Comparison of ENCODE assay signal across 13 mouse cellular contexts in the genomic region with DNA sequence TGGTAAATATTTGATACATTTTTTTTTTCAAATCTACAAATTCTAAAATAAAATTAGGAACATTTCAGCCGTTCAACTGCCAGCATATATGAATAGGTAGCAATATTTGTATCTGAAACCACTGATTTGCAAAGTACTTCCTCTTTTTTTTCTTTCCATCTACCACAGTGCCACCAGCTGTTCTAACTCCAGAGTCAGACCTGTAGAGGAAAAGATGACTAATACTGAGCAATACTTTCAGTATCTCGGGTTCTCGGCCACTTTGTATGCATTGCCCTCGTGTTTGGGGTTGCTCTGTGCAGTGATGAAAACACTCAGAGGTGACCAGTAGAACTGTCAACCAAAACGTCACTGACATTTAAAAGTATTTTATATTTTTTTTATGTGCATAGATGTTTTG. TPM values are rescaled to one million over a fixed set of nuclear protein-coding genes. Genes with fewer than 3 reads are reported as not detected.
DNase-seq lines count a peak whose midpoint lies in the region; ATAC-seq and TF ChIP-seq lines count a peak whose summit lies in the region.
"Had no signal": no experiment of that assay in that cellular context is flagged by ENCODE, and none has a peak within 500 bp of the region (broad histone marks: within the 10 kb centered on the region; RNA-seq: fewer than 3 reads in every experiment).

No protein-coding gene starts in this region.

- H3K79me2 ChIP-seq in myocyte (ENCODE audit: control insufficient read depth, insufficient read depth), result peaks cover 5% of the 10 kb centered on the region

- H3K4me2 ChIP-seq in liver, postnatal 0 days (ENCODE audit: low read depth, low read length), result peak overlapping the region; percentile 40; the same call in 1 of the 2 replicates
- H3K4me2 ChIP-seq in myocyte (ENCODE audit: low read depth), result peak overlapping the region; percentile 74

- no peak for TF ChIP-seq POLR2A in myocyte (IDR thresholded peaks at IDR 0.05; ENCODE audit: insufficient read length, low read depth)

- no peak overlapping the region for H3ac ChIP-seq in myocyte (ENCODE audit: control insufficient read depth, insufficient read length)

- no peak for ATAC-seq in liver, postnatal 0 days
- ATAC-seq: midbrain, embryonic 16.5 days had no signal

- no peak overlapping the region for H3K4me3 ChIP-seq in liver, postnatal 0 days (ENCODE audit: low read depth, low read length)
- peak overlapping the region; percentile 67 for H3K4me3 ChIP-seq in myocyte

- no peak; the same call in 1 of the 2 replicates for TF ChIP-seq CTCF in liver, postnatal 0 days (IDR thresholded peaks at IDR 0.05; ENCODE audit: low read depth)

- WGBS in liver, postnatal 0 days (ENCODE audit: insufficient replicate concordance), result 38% methylated on average over 5 of the region's 5 CpGs

- no peak overlapping the region for H3K27ac ChIP-seq in liver, postnatal 0 days (ENCODE audit: low read depth)
- H3K27ac ChIP-seq: embryonic facial prominence, embryonic 13.5 days; liver, embryonic 14.5 days had no signal

- no peak for TF ChIP-seq EP300 in liver, postnatal 0 days (IDR thresholded peaks at IDR 0.05; ENCODE audit: low read depth)

- H3K4me1 ChIP-seq in liver, postnatal 0 days (ENCODE audit: insufficient read depth), result peaks cover 26% of the 10 kb centered on the region

- H3K9ac ChIP-seq in liver, postnatal 0 days (replicated peaks), result no peak overlapping the region
- H3K9ac ChIP-seq: liver, embryonic 14.5 days had no signal

- peaks cover 42% of the 10 kb centered on the region for H3K36me3 ChIP-seq in liver, postnatal 0 days (replicated peaks; ENCODE audit: insufficient read depth, low read length)
- peaks cover 9% of the 10 kb centered on the region for H3K36me3 ChIP-seq in myocyte (ENCODE audit: control insufficient read depth, insufficient read depth)

- no peaks in the 10 kb centered on the region for H3K9me3 ChIP-seq in liver, postnatal 0 days (ENCODE audit: low read length)
- H3K9me3 ChIP-seq: embryonic facial prominence, embryonic 13.5 days had no signal

- no peak for DNase-seq in liver, postnatal 0 days
- no peak for DNase-seq in liver
- DNase-seq in CD4-positive helper T cell, adult 2 months (ENCODE audit: low read depth, low spot score), result peak; percentile 80
- peak; percentile 8 for DNase-seq in T-cell, adult 2 months (ENCODE audit: low spot score)
- DNase-seq in layer of hippocampus, postnatal 36 days, result no peak
- DNase-seq in cerebellum, postnatal 14 days, result no peak
- DNase-seq in kidney, postnatal 25 days, result no peak
- DNase-seq: kidney, adult 8-10 months; thymus, postnatal 36 days had no signal

- H3K27me3 ChIP-seq in liver, postnatal 0 days (ENCODE audit: insufficient read depth, low read length), result no peaks in the 10 kb centered on the region
- no peaks in the 10 kb centered on the region for H3K27me3 ChIP-seq in myocyte (ENCODE audit: control insufficient read depth, insufficient read depth, insufficient read length)
- H3K27me3 ChIP-seq: embryonic facial prominence, embryonic 13.5 days had no signal

TF ChIP-seq in myocyte, 11 proteins besides CTCF, POLR2A, EP300 and RAD21:
- TF ChIP-seq TCF3 (IDR thresholded peaks at IDR 0.05; ENCODE audit: insufficient read length, low read depth) (no peak), TCF12 (IDR thresholded peaks at IDR 0.05; ENCODE audit: insufficient read depth, poor library complexity, severe bottlenecking) (no peak), MYOG (IDR thresholded peaks at IDR 0.05; ENCODE audit: control insufficient read depth in 1 of 3, insufficient read depth in 1 of 3, insufficient read length in 2 of 3, low read depth in 2 of 3) (no peak), POLR2AphosphoS2 (IDR thresholded peaks at IDR 0.05; ENCODE audit: insufficient read length, low read depth) (no peak), MYOD1 (IDR thresholded peaks at IDR 0.05; ENCODE audit: control insufficient read depth in 1 of 3, insufficient read length in 2 of 3, low read depth in 2 of 3) (no peak), CEBPB (IDR thresholded peaks at IDR 0.05; ENCODE audit: insufficient read depth, poor library complexity, severe bottlenecking) (no peak), SRF (IDR thresholded peaks at IDR 0.05; ENCODE audit: control insufficient read depth, insufficient read length, low read depth) (no peak)

RNA-seq across cellular contexts. Expression of gene Hmces, which starts 2.2 kb away (rescaled TPM):
- 12.4 and 12.5 TPM in 2 replicates for polyA plus RNA-seq in liver, postnatal 0 days (2015; fragmentation: Nextera tagmentation; extraction: Ambion mirVana)
- polyA plus RNA-seq in myocyte (2012; fragmentation: generic; extraction: Trizol), result 28.1 TPM
- 10 to 100 TPM; 24.3 to 28.4 TPM for total RNA-seq in layer of hippocampus, postnatal 36 days (2021)

RNA-seq across cellular contexts. Expression of gene Copg1, which starts 28.3 kb away (rescaled TPM):
- polyA plus RNA-seq in liver, postnatal 0 days (2015; fragmentation: Nextera tagmentation; extraction: Ambion mirVana), result 30.4 and 35.3 TPM in 2 replicates
- polyA plus RNA-seq in myocyte (2012; fragmentation: generic; extraction: Trizol), result 94.2 TPM
- total RNA-seq in layer of hippocampus, postnatal 36 days (2021), result 100 to 1,000 TPM; 238 to 252 TPM

Comparison
In these comparisons a context has a peak if more than half of its experiments do, and no peak if none do; other contexts are left out.
1. DNase-seq: peak in CD4-positive helper T cell, adult 2 months (single experiment) and T-cell, adult 2 months (single experiment); none in liver, postnatal 0 days (single experiment), liver (single experiment), layer of hippocampus, postnatal 36 days (0 of 2), cerebellum, postnatal 14 days (0 of 2) and kidney, postnatal 25 days (0 of 2).